Mouse (Mus musculus): ENCODE measurements around the gene Idh3a.
"Not testable (repeated sequence)": the region's sequence is repeated elsewhere in the genome, so short reads cannot be mapped to it uniquely, and the experiment has no call there.

Gene Idh3a

DNA sequence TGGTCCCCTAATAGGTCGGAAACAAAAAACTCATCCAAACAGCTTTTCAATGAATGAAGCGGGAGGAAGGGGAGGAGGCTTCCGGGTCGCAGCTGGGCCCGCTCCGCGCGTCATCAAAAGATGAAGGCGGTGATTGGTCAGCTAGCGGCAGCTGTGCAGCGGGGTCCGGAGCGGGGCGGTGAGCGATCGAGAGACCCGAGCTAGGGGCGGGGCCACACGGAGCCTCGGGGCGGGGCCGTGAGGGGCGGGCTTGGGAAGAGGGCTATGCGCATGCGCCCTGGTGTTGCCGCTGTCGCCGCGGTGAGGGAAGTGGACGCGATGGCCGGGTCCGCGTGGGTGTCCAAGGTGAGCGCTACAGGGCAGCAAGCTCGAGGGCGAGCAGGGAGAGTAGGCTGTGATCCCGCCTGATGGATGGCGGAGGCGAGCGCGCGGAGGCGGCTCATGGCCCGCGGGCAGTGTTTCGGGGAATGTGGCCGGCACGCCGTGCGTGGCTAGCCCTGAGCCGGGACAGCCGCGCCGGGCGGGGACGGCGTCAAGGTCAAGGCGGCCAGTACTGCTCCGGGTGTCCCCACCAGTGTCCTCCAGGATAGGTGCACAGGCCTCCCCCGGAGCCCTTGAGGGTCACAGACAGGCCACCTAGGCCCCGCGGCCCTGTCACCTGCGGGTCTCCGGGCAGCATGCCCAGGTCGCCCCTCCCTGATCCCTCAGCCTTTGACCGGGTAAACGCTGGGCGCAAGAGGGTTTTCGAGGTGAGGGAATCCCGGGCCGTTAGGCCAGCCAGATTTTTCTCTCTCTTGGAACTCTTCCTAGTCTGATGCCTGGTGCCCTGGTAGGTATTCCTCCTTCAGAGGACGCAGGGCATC lies at the start of gene Idh3a:
TSS of gene Idh3a (plus strand) at position 136 of the 863 bp plus-strand sequence.
- DNase-seq = peak; percentile 98

- DNase-seq = no peak
These were observed 49.1 kb upstream of the Idh3a start for GRCm38 (mm10) chr9:54537030-54537429.

DNA sequence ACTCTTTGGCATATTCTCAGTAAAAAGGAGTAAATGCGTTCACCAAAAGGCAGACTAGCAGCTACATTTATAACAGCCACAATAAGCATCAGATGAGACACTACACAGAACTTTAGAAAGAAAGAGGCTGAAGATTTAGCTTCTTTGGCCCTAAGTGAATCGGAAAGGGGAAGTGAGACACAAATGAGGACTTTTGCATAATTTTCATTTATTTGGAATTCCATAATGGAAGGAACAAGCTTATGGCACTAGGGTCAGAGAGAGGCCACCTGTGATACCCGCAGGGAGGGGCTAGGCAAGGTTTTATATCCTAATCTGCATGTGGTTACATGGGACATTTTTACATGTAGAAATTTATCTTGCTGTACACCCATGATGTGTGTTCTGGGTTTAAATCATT lies 48.7 kb upstream of the Idh3a start:
- no peak for DNase-seq

GRCm38 (mm10) chr9:54538244-54538643 lies 47.9 kb upstream of the Idh3a start:
- no peak for DNase-seq

DNA sequence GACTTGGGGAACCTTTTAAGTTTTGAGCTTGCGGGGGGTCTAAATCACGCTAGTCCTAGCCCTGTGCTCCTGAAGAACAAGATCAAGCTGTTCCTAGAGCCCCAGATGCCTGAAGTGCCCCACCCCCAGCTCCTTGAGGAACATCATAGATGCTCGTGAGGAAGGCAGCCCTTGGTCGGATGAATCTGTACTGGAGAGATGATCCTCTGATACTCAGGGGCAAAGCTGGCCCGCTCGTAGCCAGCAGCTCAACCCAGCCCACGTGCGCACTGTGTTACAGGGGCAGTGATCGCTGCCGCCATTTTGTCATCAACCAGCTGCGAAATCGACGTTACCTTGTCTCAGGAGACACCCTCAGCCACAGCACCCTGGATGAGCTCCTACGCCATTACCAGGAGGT lies 47.5 kb upstream of the Idh3a start, which contains the start of gene Sh2d7:
TSS of gene Sh2d7 (plus strand) at position 301 of the 400 bp plus-strand sequence.
- no peak for DNase-seq

DNA sequence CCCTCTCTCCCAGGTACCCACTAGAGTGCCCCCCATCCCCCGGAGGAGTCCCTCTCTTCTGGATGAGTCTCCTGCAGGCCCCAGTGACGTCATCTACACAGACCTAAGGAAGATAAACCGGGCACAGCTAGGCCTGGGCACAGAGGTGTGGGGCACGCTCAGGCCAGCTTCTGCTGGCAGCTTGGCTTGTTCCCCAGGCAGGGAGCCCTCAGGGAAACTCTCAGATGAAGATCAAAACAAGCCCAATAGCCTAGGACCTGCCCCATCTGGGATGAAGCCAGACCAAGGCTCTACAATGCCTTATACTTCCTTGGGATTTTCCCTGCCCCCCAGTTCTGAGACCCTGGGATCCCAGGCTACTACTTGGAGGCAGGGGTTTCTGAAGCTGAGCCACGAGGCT lies 45.3 kb upstream of the Idh3a start:
- DNase-seq = no peak

- DNase-seq = no peak
These were observed 41.8 kb upstream of the Idh3a start for GRCm38 (mm10) chr9:54544212-54544953.

GRCm38 (mm10) chr9:54544954-54545315 lies 41.2 kb upstream of the Idh3a start:
- no peak for DNase-seq

- DNase-seq = peak; percentile 64
These were observed 38.6 kb upstream of the Idh3a start for GRCm38 (mm10) chr9:54547536-54547935.

DNA sequence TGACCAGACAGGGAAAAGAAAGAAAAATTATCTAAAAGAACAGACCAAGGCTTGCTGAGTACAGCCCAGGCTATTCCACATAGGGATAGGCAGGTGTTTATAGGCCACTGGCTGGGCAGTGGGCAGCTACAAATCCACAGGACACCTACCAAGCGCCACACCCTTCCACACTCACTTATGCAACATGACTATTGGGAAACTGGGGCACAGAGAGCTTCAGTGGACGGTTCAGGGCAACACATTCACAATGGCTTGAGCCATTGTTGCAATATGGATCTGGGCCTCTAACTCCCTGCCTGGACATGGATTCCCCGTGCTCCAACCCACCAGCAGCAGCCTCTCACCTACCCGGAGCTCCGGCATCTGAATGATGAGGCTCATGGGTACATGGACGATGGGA lies 36.7 kb upstream of the Idh3a start:
- DNase-seq = no peak

- DNase-seq = peak; percentile 31
These were observed 33.7 kb upstream of the Idh3a start for GRCm38 (mm10) chr9:54552409-54552808.

GRCm38 (mm10) chr9:54555044-54555443 lies 31.1 kb upstream of the Idh3a start:
- no peak for DNase-seq

GRCm38 (mm10) chr9:54558731-54559130 lies 27.4 kb upstream of the Idh3a start:
- no peak for DNase-seq

- DNase-seq = peak; percentile 89
These were observed 26.2 kb upstream of the Idh3a start, which contains the start of gene Cib2 for GRCm38 (mm10) chr9:54559771-54560471. Cib2 (minus strand) TSS chr9:54560218.

DNA sequence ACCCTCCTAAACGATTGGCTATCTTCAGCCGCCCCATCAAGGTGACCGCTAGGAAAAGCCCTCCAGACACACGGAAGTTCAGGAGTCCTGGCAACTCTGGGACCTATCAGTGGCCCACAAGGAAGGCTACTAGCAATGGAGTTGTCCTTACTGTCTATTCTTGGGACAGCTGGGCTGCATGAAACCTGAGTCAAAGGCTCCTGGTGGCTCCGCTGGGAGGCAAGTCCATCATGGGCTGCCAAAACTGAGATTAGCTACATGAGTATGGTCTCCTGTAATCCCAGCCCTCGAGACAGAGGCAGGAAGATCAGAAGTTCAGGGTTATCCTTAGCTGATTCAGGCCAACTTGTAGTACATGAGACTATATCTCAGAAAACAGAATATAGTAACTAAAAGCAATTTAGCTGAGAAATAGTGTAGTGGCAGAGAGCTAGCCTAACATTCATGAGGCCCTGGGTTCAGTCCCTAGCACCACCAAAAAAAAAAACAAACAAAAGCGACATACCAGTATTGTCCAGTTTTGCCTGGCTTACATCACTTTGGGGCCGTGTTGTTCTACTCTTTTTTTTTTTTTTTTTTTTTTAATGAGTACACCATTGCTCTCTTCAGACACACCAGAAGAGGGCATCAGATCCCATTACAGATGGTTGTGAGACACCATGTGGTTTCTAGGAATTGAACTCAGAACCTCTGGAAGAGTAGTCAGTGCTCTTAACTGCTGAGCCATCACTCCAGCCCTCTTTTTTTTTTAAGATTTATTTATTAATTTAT lies 25.1 kb upstream of the Idh3a start:
- no peak for DNase-seq

- DNase-seq = peak; percentile 32
These were observed 19.2 kb upstream of the Idh3a start for GRCm38 (mm10) chr9:54566958-54567357.

DNA sequence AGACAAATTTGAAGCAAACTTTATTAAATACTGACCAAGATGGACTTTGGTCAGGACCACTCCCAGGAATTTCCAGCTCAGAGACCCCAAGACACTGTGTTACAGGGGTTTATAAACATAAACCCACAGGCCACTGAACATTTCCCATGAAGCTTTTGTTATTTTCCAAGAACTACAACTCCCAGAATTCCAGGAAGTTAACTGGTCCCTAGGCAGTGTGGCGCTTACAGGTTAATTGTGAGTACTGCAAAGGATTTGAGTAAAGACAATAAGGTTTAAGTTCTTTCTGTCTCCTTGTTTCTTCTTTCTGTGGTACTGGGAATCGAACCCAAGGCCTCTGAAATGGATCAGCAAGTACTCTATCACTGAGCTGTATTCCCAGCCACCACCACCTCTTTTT lies 17.4 kb upstream of the Idh3a start:
- DNase-seq = peak; percentile 37

DNA sequence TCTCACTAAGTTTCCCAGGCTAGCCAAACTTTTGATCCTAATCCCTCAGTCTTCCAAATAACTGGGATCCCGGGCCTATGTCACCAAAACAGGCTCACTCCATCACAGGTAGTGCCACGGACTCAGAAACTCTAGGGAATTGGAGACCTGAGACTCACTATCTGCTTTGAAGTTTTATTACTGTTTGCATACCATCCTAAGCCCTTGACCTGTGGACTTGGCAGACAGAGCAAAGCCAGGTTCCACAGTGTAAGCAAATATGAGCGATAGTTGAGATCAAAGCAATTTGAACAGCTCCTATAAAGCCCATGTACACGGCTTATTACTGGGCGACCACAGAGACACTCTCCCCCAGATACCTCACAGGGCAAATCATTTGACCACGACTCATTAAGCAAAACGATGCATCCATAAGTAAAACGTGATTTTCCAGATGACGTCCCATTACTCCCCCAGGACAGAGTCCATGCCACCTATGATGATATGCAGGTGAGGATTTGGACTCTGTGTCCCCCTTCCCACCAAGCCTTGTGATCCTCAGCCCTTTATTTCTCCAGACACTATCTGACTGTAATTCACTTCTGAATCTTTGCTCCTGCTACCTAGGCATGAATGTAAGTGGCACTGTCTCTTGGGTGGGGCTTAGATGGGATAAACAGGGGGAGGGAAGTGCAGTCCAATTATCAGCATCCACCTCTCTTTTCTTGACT lies 14.8 kb upstream of the Idh3a start:
- no peak for DNase-seq

DNA sequence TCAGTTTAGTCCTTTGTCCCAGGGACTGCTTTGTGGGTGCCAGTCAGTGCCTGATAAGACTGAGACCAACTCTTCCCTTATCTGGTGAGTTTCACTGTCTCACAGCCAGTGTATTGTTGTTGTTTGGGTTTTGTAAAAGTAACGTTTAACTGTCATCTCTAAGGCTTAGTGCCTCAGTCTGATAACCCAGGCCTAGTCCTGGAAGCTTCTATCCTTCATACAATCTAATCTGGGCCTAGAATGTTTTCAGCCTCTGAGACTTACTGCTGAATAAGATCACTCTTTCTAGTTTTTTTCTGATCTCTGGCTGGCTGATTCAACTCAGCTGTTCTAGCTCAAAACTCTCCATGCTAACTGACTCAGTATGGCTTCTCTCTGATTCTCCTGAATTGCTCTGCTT lies 2.4 kb upstream of the Idh3a start:
- DNase-seq = no peak

DNA sequence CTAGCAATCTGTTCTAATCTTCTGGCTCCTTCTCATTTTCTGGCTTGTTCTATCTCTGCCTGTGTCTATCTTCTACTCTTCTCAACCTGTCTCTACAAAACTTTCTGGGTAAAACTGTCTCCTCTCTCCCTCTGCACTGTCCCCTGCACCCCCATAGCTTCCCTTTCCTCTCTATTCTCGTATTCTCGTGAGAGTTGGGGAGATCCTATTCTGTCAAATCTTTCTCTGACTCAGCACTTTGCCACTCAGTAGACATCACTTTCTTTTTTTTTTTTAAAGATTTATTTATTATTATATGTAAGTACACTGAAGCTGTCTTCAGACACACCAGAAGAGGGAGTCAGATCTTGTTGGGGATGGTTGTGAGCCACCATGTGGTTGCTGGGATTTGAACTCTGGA lies 2.0 kb upstream of the Idh3a start:
- not testable (repeated sequence) for DNase-seq

DNA sequence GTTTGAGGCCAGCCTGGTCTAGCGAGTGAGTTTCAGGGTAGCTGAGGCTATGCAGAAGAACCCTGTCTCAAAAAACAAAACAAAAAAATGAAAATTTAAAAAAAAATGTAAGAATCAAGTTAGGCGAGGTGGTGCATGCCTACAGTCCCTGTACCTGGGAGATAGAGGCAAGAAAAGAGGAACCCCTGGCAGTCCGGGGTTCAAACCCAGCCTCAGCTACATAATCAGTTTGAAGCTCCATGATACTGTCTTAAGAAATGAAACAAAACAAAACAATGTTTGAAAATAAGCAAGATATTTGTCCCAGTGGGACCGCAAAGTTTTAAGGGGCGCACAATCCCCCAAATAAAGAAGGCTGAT lies 315 bp upstream of the Idh3a start:
- DNase-seq = no peak

DNA sequence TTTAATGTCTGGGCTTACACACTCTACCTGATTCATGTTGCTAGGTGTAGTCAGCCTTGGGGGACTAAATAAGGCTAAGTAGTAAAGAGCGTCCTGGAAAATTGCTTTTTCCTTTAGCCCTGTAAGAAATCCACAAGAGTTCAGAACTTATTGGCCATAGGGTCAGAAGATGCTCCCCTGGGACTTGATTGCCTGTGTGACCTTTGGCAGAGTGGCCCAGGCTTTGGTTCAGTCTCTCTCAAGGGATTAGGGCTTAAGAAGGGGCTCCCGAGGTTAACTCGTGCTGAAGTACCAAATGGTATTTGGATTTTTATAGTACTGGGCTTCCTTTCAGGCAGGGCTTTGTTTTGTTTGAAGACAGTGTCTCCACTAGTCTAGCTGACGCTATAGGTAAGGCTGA lies 1.7 kb downstream of the Idh3a start:
- DNase-seq = peak; percentile 19

All from kidney, adult 9 months (tissue).